Mouse (Mus musculus) testis, adult 2 months (tissue): ENCODE measurements at regions not wholly inside any gene's neighbourhood (a gene's known extent, or its start where the extent isn't known, plus 50 kb on each side); places are given as distances from the start of the nearest gene placed in this dataset.

Experiments used
- CTCF ChIP-seq: fragments of 200-500 bp; IDR thresholded peaks from 2 replicates; pipeline ENCODE4 v1.5.1; 2012; ENCODE audit warnings: low read depth, mild to moderate bottlenecking, inconsistent platforms, low read length, moderate library complexity; ENCODE audit not compliant: control insufficient read depth, insufficient read depth, insufficient replicate concordance
- POLR2A ChIP-seq: fragments of 200-500 bp; IDR thresholded peaks from 2 replicates; pipeline ENCODE4 v1.6.1; 2012; ENCODE audit warnings: low read depth, mild to moderate bottlenecking, inconsistent platforms, low read length, moderate library complexity; ENCODE audit not compliant: control insufficient read depth

- no peak for TF ChIP-seq CTCF
- TF ChIP-seq POLR2A, result no peak
Measured at GRCm38 (mm10) chr7:58310096-58310495, 345.9 kb upstream of the Atp10a start.
